Mouse (Mus musculus) forebrain, postnatal 0 days (tissue): ENCODE measurements around the gene Osgin1. TPM values are rescaled to one million over a fixed set of nuclear protein-coding genes. Genes with fewer than 3 reads are reported as not detected.

Source experiments
- ATAC-seq: fragments of 200-750 bp; cut with Nextera tagmentation; 2 replicates; pipeline ENCODE4 v1.8.0; 2017; ENCODE audit warnings: mild to moderate bottlenecking, moderate library complexity
- DNase-seq: peaks from one replicate; pipeline ENCODE4 v3.0.0-alpha.2; 2015
- H3K27ac ChIP-seq: fragments of 300-500 bp; sonication (generic); 2 replicates; pipeline ENCODE4 v1.5.1; 2014; ENCODE audit warnings: low read depth, mild to moderate bottlenecking, antibody characterized with exemption, low read length, moderate library complexity, mixed read lengths
- H3K27me3 ChIP-seq: fragments of 300-500 bp; sonication (generic); 2 replicates; pipeline ENCODE4 v1.6.1; 2014; ENCODE audit warnings: mild to moderate bottlenecking, low read length, mixed read lengths; ENCODE audit not compliant: insufficient read depth
- H3K36me3 ChIP-seq: fragments of 300-500 bp; sonication (generic); 2 replicates; pipeline ENCODE4 v1.6.1; 2014; ENCODE audit warnings: mild to moderate bottlenecking, moderate library complexity; ENCODE audit not compliant: insufficient read depth
- H3K4me1 ChIP-seq: fragments of 300-500 bp; sonication (generic); 2 replicates; pipeline ENCODE4 v1.6.1; 2014; ENCODE audit warnings: antibody characterized with exemption; ENCODE audit not compliant: insufficient read depth
- H3K4me2 ChIP-seq: fragments of 300-500 bp; sonication (generic); 2 replicates; pipeline ENCODE4 v1.6.1; 2014; ENCODE audit warnings: low read depth, mild to moderate bottlenecking, moderate library complexity
- H3K4me3 ChIP-seq: fragments of 300-500 bp; sonication (generic); 2 replicates; pipeline ENCODE4 v1.5.1; 2014; ENCODE audit warnings: low read depth, low read length, mixed read lengths
- H3K9ac ChIP-seq: fragments of 300-500 bp; sonication (generic); 2 replicates; pipeline ENCODE4 v1.6.1; 2014; ENCODE audit warnings: mild to moderate bottlenecking
- H3K9me3 ChIP-seq: fragments of 300-500 bp; sonication (generic); 2 replicates; pipeline ENCODE4 v1.6.1; 2016; ENCODE audit warnings: low read length
- CTCF ChIP-seq: sonication (generic); IDR thresholded peaks from 2 replicates; pipeline ENCODE4 v1.5.1; 2016; ENCODE audit warnings: antibody characterized with exemption, control low read depth, low read depth
- WGBS: fragments of 180-500 bp; shearing (Covaris S2); extraction: QIAGEN DNeasy Blood & Tissue Kit; methylation state at CpG from one replicate; pipeline ENCODE4 v1.1.7; 2014; 5-methylcytosine and 5-hydroxymethylcytosine counted together
- polyA plus RNA-seq: library from polyadenylated mRNA; unstranded; fragments of >200 nt; fragmentation: Nextera tagmentation; extraction: Ambion mirVana; gene quantifications from 2 replicates; pipeline ENCODE4 v1.2.1, GENCODE M21; 2015
- total RNA-seq: library from RNA; depleted of rRNA; stranded (reverse); fragments of >200 nt; gene quantifications from 2 replicates; pipeline ENCODE4 v1.2.3, GENCODE M21; 2014

Osgin1 gene
- total and polyA plus RNA-seq, 2 experiments from 2014 or later = 0.12 TPM; not detected in 1

DNA sequence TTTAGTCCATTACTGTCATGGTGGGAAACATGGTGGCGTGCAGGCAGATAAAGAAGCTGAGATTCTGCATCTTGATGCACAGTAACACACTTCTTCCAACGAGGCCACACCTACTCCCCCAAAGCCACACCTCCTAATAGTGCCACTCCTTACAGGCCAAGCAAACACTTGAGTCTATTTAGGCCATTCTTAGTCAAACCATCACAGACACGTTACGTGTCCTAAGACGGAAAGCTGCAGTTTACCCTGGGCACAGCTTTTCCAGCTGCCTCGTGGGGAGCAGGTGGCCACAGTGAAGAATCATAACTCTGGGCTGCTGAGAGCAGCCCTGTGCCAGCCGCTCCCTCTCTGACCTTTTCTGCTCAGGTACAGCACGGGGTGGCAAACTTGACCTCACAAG is 25.6 kb upstream of the Osgin1 start:
- TF ChIP-seq CTCF = no peak
- H3K9ac ChIP-seq = no peak overlapping the region
- no peak overlapping the region for H3K27ac ChIP-seq
- H3K27me3 ChIP-seq = no peaks in the 10 kb centered on the region
- no peak overlapping the region for H3K4me2 ChIP-seq
- ATAC-seq (no peak), DNase-seq (no peak)
- WGBS = 90% methylated on average over 8 of the region's 8 CpGs
- H3K4me3 ChIP-seq = no peak overlapping the region
- no peaks in the 10 kb centered on the region for H3K9me3 ChIP-seq
- H3K4me1 ChIP-seq = no peaks in the 10 kb centered on the region
- H3K36me3 ChIP-seq = peaks cover 62% of the 10 kb centered on the region

GRCm38 (mm10) chr8:119412037-119412734 is 21.7 kb upstream of the Osgin1 start:
- H3K4me2 ChIP-seq = no peak overlapping the region
- DNase-seq (no peak), ATAC-seq (no peak)
- no peak overlapping the region for H3K4me3 ChIP-seq
- H3K9me3 ChIP-seq = no peaks in the 10 kb centered on the region
- H3K27me3 ChIP-seq = no peaks in the 10 kb centered on the region
- no peak for TF ChIP-seq CTCF
- peaks cover 49% of the 10 kb centered on the region for H3K36me3 ChIP-seq
- no peak overlapping the region for H3K27ac ChIP-seq
- H3K4me1 ChIP-seq = no peaks in the 10 kb centered on the region
- H3K9ac ChIP-seq = no peak overlapping the region
- 59% methylated on average over 10 of the region's 10 CpGs for WGBS

DNA sequence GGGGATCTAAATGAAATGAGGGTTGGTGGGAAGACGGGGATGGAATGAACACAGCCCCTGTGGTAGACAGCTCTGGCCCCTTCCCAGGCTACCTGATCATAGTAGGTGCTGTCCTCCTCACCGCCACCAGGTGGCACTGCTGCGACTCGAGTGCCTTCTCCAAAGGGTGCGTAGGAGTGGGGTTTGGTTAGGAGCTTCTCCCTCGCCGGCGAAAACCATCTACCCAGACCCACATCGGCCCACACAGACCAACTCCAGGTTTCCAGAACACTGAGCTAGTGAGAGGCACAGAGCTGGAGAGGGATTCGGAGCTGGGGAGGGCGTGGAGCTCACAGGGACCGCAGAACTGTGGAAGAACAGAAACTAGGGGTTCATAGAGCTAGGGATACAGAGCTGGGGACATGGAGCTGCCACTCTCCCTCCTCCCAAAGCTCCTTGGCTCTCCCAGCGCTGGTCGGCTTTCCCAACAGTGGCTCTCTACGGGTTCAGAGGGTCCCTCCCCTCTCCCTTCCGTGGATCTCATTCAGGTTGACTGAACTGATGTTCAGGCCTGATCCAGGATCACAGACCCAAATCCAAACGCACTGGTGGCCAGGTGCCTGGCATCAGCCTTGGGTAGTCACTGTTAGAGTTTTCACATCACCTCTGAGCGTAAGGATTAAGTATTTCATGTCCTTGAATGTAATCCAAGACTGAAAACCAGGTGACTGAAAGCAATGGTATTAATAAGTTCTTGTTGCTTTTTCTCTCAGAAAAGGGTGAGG is 21.0 kb upstream of the Osgin1 start:
- no peak overlapping the region for H3K4me3 ChIP-seq
- H3K9me3 ChIP-seq = no peaks in the 10 kb centered on the region
- H3K27me3 ChIP-seq = no peaks in the 10 kb centered on the region
- no peak overlapping the region for H3K27ac ChIP-seq
- H3K4me1 ChIP-seq = no peaks in the 10 kb centered on the region
- WGBS = 9% methylated on average over 18 of the region's 18 CpGs
- ATAC-seq (peak; percentile 83), DNase-seq (peak; percentile 88)
- peaks cover 41% of the 10 kb centered on the region for H3K36me3 ChIP-seq
- 0 out of 2 replicates have a peak overlapping the region, but pooled peaks have one; percentile 15 for H3K9ac ChIP-seq
- peak; percentile 97 for TF ChIP-seq CTCF
- H3K4me2 ChIP-seq = peak overlapping the region; percentile 40

DNA sequence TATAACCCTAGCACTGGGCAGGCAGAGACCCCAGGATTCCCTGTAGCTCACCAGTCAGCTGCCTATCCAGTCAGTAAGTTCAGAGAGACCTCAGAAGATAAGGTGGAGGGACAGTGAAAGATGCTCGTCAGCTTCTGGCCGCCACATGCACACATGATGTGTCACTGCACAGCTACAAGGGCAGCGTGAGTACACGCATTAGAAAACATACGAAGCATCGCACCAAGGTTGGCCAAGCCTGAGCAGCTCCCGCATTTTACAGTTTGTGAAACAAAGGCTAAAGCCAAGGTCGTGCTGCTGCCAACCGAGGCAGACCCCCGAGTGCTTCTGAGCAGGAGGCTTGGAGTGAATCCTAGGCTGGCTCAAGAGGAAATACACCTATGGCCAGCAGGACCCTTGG is 20.3 kb upstream of the Osgin1 start:
- no peaks in the 10 kb centered on the region for H3K27me3 ChIP-seq
- no peak overlapping the region for H3K4me2 ChIP-seq
- no peaks in the 10 kb centered on the region for H3K9me3 ChIP-seq
- TF ChIP-seq CTCF = no peak
- no peak overlapping the region for H3K27ac ChIP-seq
- no peaks in the 10 kb centered on the region for H3K4me1 ChIP-seq
- no peak overlapping the region for H3K4me3 ChIP-seq
- no peak for ATAC-seq
- DNase-seq = no peak
- H3K9ac ChIP-seq = no peak overlapping the region
- H3K36me3 ChIP-seq = peaks cover 34% of the 10 kb centered on the region
- WGBS = 83% methylated on average over 10 of the region's 10 CpGs

DNA sequence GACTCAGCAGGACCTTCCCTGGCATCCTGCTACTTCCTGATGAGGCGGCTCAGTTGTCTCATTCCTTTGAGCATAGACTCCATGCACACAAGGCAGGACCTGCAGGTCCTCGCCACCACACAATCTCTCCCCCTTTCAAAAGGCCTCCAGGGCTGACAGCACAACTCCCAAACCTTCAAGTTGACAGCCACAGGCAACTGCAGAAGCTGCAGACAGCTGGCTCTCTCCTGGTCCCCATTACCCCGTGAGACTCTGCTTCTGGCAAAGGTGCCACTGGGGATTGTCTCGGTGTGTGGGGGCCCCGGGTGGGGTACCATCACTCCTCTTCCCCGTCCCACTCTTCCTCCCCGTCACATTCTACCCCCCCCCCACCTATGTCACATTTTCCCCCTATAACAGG is 13.6 kb upstream of the Osgin1 start:
- Histone ChIP-seq H3K4me2 (no peak overlapping the region), H3K9me3 (no peaks in the 10 kb centered on the region), H3K27me3 (no peaks in the 10 kb centered on the region), H3K36me3 (no peaks in the 10 kb centered on the region), H3K9ac (no peak overlapping the region), H3K4me1 (no peaks in the 10 kb centered on the region), H3K4me3 (no peak overlapping the region), H3K27ac (no peak overlapping the region)
- ATAC-seq (no peak), DNase-seq (no peak)
- TF ChIP-seq CTCF = no peak
- WGBS = 72% methylated on average over 7 of the region's 7 CpGs

GRCm38 (mm10) chr8:119421603-119422122 is 12.3 kb upstream of the Osgin1 start:
- no peaks in the 10 kb centered on the region for H3K4me1 ChIP-seq
- no peak overlapping the region for H3K9ac ChIP-seq
- no peak for TF ChIP-seq CTCF
- H3K27ac ChIP-seq = no peak overlapping the region
- no peaks in the 10 kb centered on the region for H3K9me3 ChIP-seq
- H3K4me2 ChIP-seq = no peak overlapping the region
- no peaks in the 10 kb centered on the region for H3K27me3 ChIP-seq
- ATAC-seq (no peak), DNase-seq (no peak)
- H3K36me3 ChIP-seq = no peaks in the 10 kb centered on the region
- 60% methylated on average over 9 of the region's 9 CpGs for WGBS
- H3K4me3 ChIP-seq = no peak overlapping the region
